Mouse (Mus musculus): Measurements from ENCODE around the gene Ttc28.

The Ttc28 gene

GRCm38 (mm10) chr5:110967483-110968055 lies 88.0 kb downstream of the Ttc28 start:
- no peak for DNase-seq

GRCm38 (mm10) chr5:110968566-110968965 lies 89.0 kb downstream of the Ttc28 start:
- DNase-seq = no peak

- no peak for DNase-seq
Observed at GRCm38 (mm10) chr5:110970162-110970780, 90.7 kb downstream of the Ttc28 start.

GRCm38 (mm10) chr5:110976721-110977120 lies 97.1 kb downstream of the Ttc28 start:
- no peak for DNase-seq

GRCm38 (mm10) chr5:110977796-110978195 lies 98.2 kb downstream of the Ttc28 start:
- DNase-seq = no peak

- DNase-seq = peak; percentile 33 to 42
Observed at GRCm38 (mm10) chr5:110978461-110978860, 98.9 kb downstream of the Ttc28 start.

- peak; percentile 50 to 58 for DNase-seq
Observed at GRCm38 (mm10) chr5:110979011-110979860, 99.6 kb downstream of the Ttc28 start.

- peak; percentile 14 to 33 for DNase-seq
Observed at GRCm38 (mm10) chr5:110979861-110980346, 100.3 kb downstream of the Ttc28 start.

GRCm38 (mm10) chr5:110980576-110980975 lies 101.0 kb downstream of the Ttc28 start:
- DNase-seq = no peak

- no peak for DNase-seq
Observed at GRCm38 (mm10) chr5:110982436-110982835, 102.8 kb downstream of the Ttc28 start.

- DNase-seq = no peak
Observed at GRCm38 (mm10) chr5:110984136-110984681, 104.6 kb downstream of the Ttc28 start.

- DNase-seq = no peak
Observed at GRCm38 (mm10) chr5:110996835-110997539, 117.4 kb downstream of the Ttc28 start.

- DNase-seq = no peak
Observed at GRCm38 (mm10) chr5:110997692-110998091, 118.1 kb downstream of the Ttc28 start.

- no peak for DNase-seq
Observed at GRCm38 (mm10) chr5:110998298-110998697, 118.7 kb downstream of the Ttc28 start.

- DNase-seq = no peak
Observed at GRCm38 (mm10) chr5:111000953-111001352, 121.3 kb downstream of the Ttc28 start.

- DNase-seq = no peak
Observed at GRCm38 (mm10) chr5:111003220-111003619, 123.6 kb downstream of the Ttc28 start.

GRCm38 (mm10) chr5:111003750-111004149 lies 124.1 kb downstream of the Ttc28 start:
- no peak for DNase-seq

GRCm38 (mm10) chr5:111006272-111007135 lies 126.9 kb downstream of the Ttc28 start:
- no peak for DNase-seq

GRCm38 (mm10) chr5:111007136-111007500 lies 127.5 kb downstream of the Ttc28 start:
- no peak for DNase-seq

- DNase-seq = no peak
Observed at GRCm38 (mm10) chr5:111007900-111008299, 128.3 kb downstream of the Ttc28 start.

- no peak for DNase-seq
Observed at GRCm38 (mm10) chr5:111008431-111008830, 128.8 kb downstream of the Ttc28 start.

GRCm38 (mm10) chr5:111011271-111011670 lies 131.7 kb downstream of the Ttc28 start:
- no peak for DNase-seq

Data from thymus, postnatal 36 days (tissue).